Mouse (Mus musculus): ENCODE results near the gene Lsm14b. TPM values are rescaled to one million over a fixed set of nuclear protein-coding genes. Genes with fewer than 3 reads are reported as not detected.

Lsm14b gene
- 3.8 and 3.9 TPM in 2 replicates for polyA plus RNA-seq (2015; fragmentation: Nextera tagmentation; extraction: Ambion mirVana)

DNA sequence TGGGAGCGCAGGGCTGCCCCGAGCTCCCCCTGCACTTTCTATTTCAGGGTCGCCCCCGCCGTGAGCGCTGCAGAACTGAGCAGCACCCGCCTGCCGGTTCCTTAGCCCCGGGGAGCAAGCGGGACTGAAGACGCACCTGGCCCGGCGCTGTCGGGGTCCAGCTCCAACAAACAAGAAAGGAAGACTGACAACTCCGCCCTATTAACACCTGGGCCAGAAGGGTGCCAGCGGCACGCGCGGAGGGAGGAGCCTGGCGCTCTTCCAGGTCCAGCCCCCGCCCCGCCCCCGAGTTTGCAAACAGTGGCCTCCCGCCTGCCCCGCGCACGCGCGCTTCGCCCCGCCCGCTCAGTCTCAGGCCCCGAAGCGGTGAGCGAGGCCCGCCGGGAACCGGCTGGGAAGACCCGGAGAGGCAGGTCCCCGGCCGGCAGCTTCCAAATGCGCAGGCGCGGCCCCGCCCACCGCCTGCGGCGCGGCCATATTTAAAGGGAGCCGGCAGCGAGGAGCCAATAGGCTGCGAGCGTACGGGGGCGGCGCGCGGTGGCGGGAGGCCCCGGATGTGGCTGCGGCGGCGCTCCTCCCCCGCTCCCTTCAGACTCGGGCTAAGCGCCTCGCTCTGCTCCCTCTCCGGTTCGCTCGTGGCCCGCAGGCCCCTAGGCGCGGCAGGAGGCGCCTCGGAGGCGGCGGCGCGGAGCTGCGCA lies at the start of gene Lsm14b:
TSS of gene Lsm14b (plus strand) at position 587 of the 698 bp plus-strand sequence.
- Histone ChIP-seq H3K36me3 (ENCODE audit: control insufficient read depth, insufficient read depth, low read length) (no peaks in the 10 kb centered on the region; the same call in 1 of the 2 replicates), H3K4me2 (replicated peaks; ENCODE audit: low read depth) (peak within 1 kb of the TSS; percentile 99), H3K27me3 (ENCODE audit: control insufficient read depth, insufficient read depth, low read length) (no peaks in the 10 kb centered on the region), H3K9ac (ENCODE audit: low read length) (peak within 1 kb of the TSS; percentile 84), H3K4me3 (ENCODE audit: low read depth, low read length) (peak within 1 kb of the TSS; percentile 84), H3K27ac (replicated peaks) (peak within 1 kb of the TSS; percentile 93), H3K9me3 (ENCODE audit: control insufficient read depth, low read length) (no peaks in the 10 kb centered on the region), H3K4me1 (replicated peaks; ENCODE audit: control insufficient read depth, insufficient read depth) (no peaks in the 10 kb centered on the region; the same call in none of the 2 replicates)
- ATAC-seq (ENCODE audit: low FRiP score, low TSS enrichment) (peak; percentile 96), DNase-seq (ENCODE audit: low spot score) (peak; percentile 99)
- under 1% methylated on average over 61 of the region's 80 CpGs for WGBS
- TF ChIP-seq EP300 (optimal IDR thresholded peaks at IDR 0.05) (no peak), CTCF (IDR thresholded peaks at IDR 0.05; ENCODE audit: low read depth) (peak; percentile 21; the same call in 1 of the 2 replicates)

DNA sequence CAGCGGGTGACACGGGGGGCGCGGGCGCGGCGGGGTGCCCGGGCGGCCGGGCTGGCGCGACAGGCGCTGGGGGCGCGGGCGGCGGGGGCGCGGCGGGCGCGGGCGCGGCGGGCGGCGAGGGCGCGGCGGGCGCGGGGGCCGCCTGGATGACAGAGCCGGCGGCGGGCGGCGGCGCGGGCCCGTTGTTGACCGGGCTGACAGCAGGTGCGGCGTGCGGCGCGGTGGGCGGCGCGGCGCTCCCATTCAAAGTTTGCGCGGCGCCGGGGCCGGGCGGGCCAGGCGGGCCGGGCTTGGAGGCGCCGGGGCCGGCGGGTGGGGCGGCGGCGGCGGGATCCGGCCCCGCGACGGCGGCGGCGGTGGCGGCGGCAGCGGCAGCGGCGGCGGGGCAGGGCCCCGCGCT lies 48.9 kb upstream of the Lsm14b start:
- WGBS: 0% methylated on average over 4 of the region's 82 CpGs
- DNase-seq (ENCODE audit: low spot score) (peak; percentile 52), ATAC-seq (ENCODE audit: low FRiP score, low TSS enrichment) (no peak)
- Histone ChIP-seq H3K4me1 (replicated peaks; ENCODE audit: control insufficient read depth, insufficient read depth) (peaks cover 9% of the 10 kb centered on the region; the same call in 1 of the 2 replicates), H3K27me3 (ENCODE audit: control insufficient read depth, insufficient read depth, low read length) (no peaks in the 10 kb centered on the region), H3K4me2 (replicated peaks; ENCODE audit: low read depth) (peak overlapping the region; percentile 91; the same call in 1 of the 2 replicates), H3K9me3 (ENCODE audit: control insufficient read depth, low read length) (no peaks in the 10 kb centered on the region), H3K9ac (ENCODE audit: low read length) (peak overlapping the region; percentile 99), H3K27ac (replicated peaks) (peak overlapping the region; percentile 94), H3K4me3 (ENCODE audit: low read depth, low read length) (peak overlapping the region; percentile 13; the same call in 1 of the 2 replicates), H3K36me3 (ENCODE audit: control insufficient read depth, insufficient read depth, low read length) (no peaks in the 10 kb centered on the region)
- TF ChIP-seq CTCF (IDR thresholded peaks at IDR 0.05; ENCODE audit: low read depth) (no peak), EP300 (optimal IDR thresholded peaks at IDR 0.05) (no peak)

DNA sequence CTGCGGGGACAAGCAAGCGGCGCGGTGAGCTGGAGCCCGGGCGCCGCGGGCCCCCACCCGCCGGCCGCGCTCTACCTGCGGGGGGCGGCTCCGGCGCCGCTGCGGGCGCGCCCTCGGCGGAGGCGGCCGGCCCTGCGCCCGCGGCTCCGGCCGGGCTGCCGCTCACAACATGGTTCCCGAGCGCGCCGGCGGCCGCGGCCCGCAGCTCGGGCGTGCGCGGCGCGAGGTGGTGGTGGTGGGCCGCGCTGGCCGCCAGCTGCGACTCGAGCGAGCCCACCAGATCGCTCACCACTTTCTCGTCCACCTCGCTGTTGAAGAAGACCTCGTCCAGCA lies 48.5 kb upstream of the Lsm14b start:
- peak overlapping the region; percentile 94 for H3K27ac ChIP-seq (replicated peaks)
- H3K9ac ChIP-seq (ENCODE audit: low read length): peak overlapping the region; percentile 99
- peaks cover 9% of the 10 kb centered on the region; the same call in 1 of the 2 replicates for H3K4me1 ChIP-seq (replicated peaks; ENCODE audit: control insufficient read depth, insufficient read depth)
- TF ChIP-seq CTCF (IDR thresholded peaks at IDR 0.05; ENCODE audit: low read depth) (no peak), EP300 (optimal IDR thresholded peaks at IDR 0.05) (no peak)
- ATAC-seq (ENCODE audit: low FRiP score, low TSS enrichment) (peak; percentile 27; the same call in 1 of the 2 replicates), DNase-seq (ENCODE audit: low spot score) (no peak)
- WGBS: 2% methylated on average over 8 of the region's 54 CpGs
- H3K4me3 ChIP-seq (ENCODE audit: low read depth, low read length): peak overlapping the region; percentile 88
- H3K36me3 ChIP-seq (ENCODE audit: control insufficient read depth, insufficient read depth, low read length): no peaks in the 10 kb centered on the region
- no peaks in the 10 kb centered on the region for H3K9me3 ChIP-seq (ENCODE audit: control insufficient read depth, low read length)
- H3K27me3 ChIP-seq (ENCODE audit: control insufficient read depth, insufficient read depth, low read length): no peaks in the 10 kb centered on the region
- H3K4me2 ChIP-seq (replicated peaks; ENCODE audit: low read depth): peak overlapping the region; percentile 91; the same call in 1 of the 2 replicates

DNA sequence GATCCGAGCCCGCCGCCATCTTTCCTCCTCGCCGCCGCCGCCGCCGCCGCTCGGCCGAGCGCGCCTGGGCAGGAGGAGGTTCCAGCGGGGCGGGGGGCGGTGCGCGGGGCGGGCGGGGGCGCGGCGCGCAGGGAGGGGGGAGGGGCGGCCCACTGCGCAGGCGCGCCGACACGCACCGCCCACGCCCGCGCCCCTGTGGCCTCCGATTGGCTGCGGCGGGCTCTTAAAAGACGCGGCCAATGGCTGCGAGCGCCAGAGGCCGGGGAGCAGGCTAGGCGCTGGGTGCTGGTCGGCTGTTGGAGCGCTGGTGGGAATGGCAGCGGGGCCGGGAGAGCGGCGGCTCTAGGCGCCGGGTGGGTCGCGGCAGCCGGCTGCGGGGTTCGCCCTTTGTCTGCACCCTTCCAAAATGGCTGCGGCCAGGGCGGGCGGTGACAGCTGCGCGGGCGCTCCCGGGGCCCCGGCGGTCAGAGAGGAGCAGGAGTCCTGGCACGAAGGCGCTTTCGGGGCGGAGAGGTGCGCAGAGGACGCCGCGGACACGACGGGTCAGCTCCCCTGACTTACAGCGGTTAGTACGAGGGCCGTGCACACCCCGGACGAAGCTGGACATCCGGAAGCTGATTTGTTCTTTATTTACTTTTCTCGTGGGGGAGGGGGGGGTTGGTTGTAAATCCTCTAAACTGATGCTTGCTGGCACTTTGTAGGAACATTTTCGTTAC lies 48.0 kb upstream of the Lsm14b start, which contains the start of gene Taf4:
TSS of gene Taf4 (minus strand) at position 19 of the 716 bp plus-strand sequence.
- Histone ChIP-seq H3K4me2 (replicated peaks; ENCODE audit: low read depth) (peak within 1 kb of the TSS; percentile 91), H3K27me3 (ENCODE audit: control insufficient read depth, insufficient read depth, low read length) (no peaks in the 10 kb centered on the region), H3K27ac (replicated peaks) (peak within 1 kb of the TSS; percentile 99), H3K4me1 (replicated peaks; ENCODE audit: control insufficient read depth, insufficient read depth) (peaks cover 9% of the 10 kb centered on the region; the same call in 1 of the 2 replicates), H3K9ac (ENCODE audit: low read length) (peak within 1 kb of the TSS; percentile 99), H3K36me3 (ENCODE audit: control insufficient read depth, insufficient read depth, low read length) (no peaks in the 10 kb centered on the region), H3K4me3 (ENCODE audit: low read depth, low read length) (peak within 1 kb of the TSS; percentile 88), H3K9me3 (ENCODE audit: control insufficient read depth, low read length) (no peaks in the 10 kb centered on the region)
- ATAC-seq (ENCODE audit: low FRiP score, low TSS enrichment): peak; percentile 86
- TF ChIP-seq CTCF (IDR thresholded peaks at IDR 0.05; ENCODE audit: low read depth) (no peak), EP300 (optimal IDR thresholded peaks at IDR 0.05) (peak; percentile 82)
- under 1% methylated on average over 56 of the region's 84 CpGs for WGBS
- DNase-seq (ENCODE audit: low spot score): peak; percentile 88

DNA sequence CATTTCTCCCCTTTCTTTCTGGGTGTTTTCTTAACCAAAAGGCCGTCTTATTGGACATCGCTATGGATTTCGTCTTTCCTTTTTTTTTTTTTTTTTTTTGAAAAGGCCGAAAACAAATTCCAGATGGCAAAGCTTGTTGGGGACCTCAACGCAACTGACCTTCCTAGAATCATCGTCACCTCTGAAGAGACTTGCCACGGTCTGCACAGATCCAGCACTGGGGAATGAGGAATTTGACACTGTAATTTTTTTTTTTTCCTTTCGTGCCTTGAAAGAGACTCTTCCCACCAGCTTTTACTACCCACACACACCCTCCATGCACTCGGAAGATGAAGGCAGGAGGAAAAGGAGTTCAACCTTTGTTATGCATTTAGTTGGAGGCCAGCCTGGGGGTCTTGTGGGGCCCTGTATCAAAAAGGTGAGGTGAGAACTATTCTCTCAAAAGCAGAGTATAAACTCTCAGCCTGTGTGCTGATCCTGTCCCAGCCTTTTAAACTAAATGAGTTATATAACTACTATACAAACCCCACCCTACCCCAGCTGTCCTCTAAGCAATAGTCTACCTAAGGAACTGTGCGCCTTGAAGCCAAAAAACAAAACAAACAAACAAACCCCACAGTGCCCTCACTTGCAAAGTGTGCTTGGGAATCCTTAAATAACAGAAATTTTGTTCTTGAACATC lies 47.3 kb upstream of the Lsm14b start:
- Histone ChIP-seq H3K4me3 (ENCODE audit: low read depth, low read length) (peak overlapping the region; percentile 88), H3K36me3 (ENCODE audit: control insufficient read depth, insufficient read depth, low read length) (no peaks in the 10 kb centered on the region), H3K27me3 (ENCODE audit: control insufficient read depth, insufficient read depth, low read length) (no peaks in the 10 kb centered on the region), H3K4me2 (replicated peaks; ENCODE audit: low read depth) (peak overlapping the region; percentile 62), H3K27ac (replicated peaks) (peak overlapping the region; percentile 99), H3K9me3 (ENCODE audit: control insufficient read depth, low read length) (no peaks in the 10 kb centered on the region), H3K4me1 (replicated peaks; ENCODE audit: control insufficient read depth, insufficient read depth) (peaks cover 9% of the 10 kb centered on the region; the same call in 1 of the 2 replicates), H3K9ac (ENCODE audit: low read length) (peak overlapping the region; percentile 99)
- 8% methylated on average over 10 of the region's 10 CpGs for WGBS
- DNase-seq (ENCODE audit: low spot score) (peak; percentile 13), ATAC-seq (ENCODE audit: low FRiP score, low TSS enrichment) (no peak)
- TF ChIP-seq EP300 (optimal IDR thresholded peaks at IDR 0.05) (no peak), CTCF (IDR thresholded peaks at IDR 0.05; ENCODE audit: low read depth) (no peak)
